Mouse (Mus musculus): ENCODE data around the gene Fam217a. TPM values are rescaled to one million over a fixed set of nuclear protein-coding genes. Genes with fewer than 3 reads are reported as not detected.
"Not testable (repeated sequence)": the region's sequence is repeated elsewhere in the genome, so short reads cannot be mapped to it uniquely, and the experiment has no call there.

Fam217a gene
- total and polyA plus RNA-seq, 2 experiments from 2014 or later = 0.33 to 1.6 TPM

- WGBS = 7% methylated on average over 14 of the region's 14 CpGs
- no peaks in the 10 kb centered on the region for H3K27me3 ChIP-seq (ENCODE audit: insufficient read depth, low read length)
- H3K4me1 ChIP-seq (ENCODE audit: insufficient read depth, low read length) = no peaks in the 10 kb centered on the region
- H3K4me2 ChIP-seq (ENCODE audit: low read depth, low read length, poor library complexity, severe bottlenecking) = peak overlapping the region; percentile 74
- H3K36me3 ChIP-seq (ENCODE audit: insufficient read depth, low read length) = no peaks in the 10 kb centered on the region
- peak overlapping the region; percentile 41 for H3K4me3 ChIP-seq (ENCODE audit: low read depth, low read length)
- ATAC-seq (ENCODE audit: low FRiP score) = no peak
- H3K9ac ChIP-seq (replicated peaks; ENCODE audit: low read length, poor library complexity, severe bottlenecking) = no peak overlapping the region
- H3K27ac ChIP-seq (ENCODE audit: low read depth, low read length) = no peak overlapping the region
- no peak for TF ChIP-seq CTCF (IDR thresholded peaks at IDR 0.05)
- DNase-seq (ENCODE audit: low spot score) = peak; percentile 3
- H3K9me3 ChIP-seq (ENCODE audit: low read length) = no peaks in the 10 kb centered on the region
These were observed 40.3 kb upstream of the Fam217a start for GRCm38 (mm10) chr13:34964419-34964818.

GRCm38 (mm10) chr13:34963511-34964397 lies 39.6 kb upstream of the Fam217a start, which contains the start of gene Eci3:
TSS of gene Eci3 (minus strand) at chr13:34963810.
- Histone ChIP-seq H3K9ac (replicated peaks; ENCODE audit: low read length, poor library complexity, severe bottlenecking) (no peak within 1 kb of the TSS), H3K4me1 (ENCODE audit: insufficient read depth, low read length) (no peaks in the 10 kb centered on the region), H3K4me2 (ENCODE audit: low read depth, low read length, poor library complexity, severe bottlenecking) (peak within 1 kb of the TSS; percentile 74), H3K9me3 (ENCODE audit: low read length) (no peaks in the 10 kb centered on the region), H3K36me3 (ENCODE audit: insufficient read depth, low read length) (no peaks in the 10 kb centered on the region), H3K4me3 (ENCODE audit: low read depth, low read length) (peak within 1 kb of the TSS; percentile 41), H3K27ac (ENCODE audit: low read depth, low read length) (no peak within 1 kb of the TSS), H3K27me3 (ENCODE audit: insufficient read depth, low read length) (no peaks in the 10 kb centered on the region)
- ATAC-seq (ENCODE audit: low FRiP score) (peak; percentile 60), DNase-seq (ENCODE audit: low spot score) (peak; percentile 9)
- 3% methylated on average over 32 of the region's 32 CpGs for WGBS
- no peak for TF ChIP-seq CTCF (IDR thresholded peaks at IDR 0.05)

- no peak for TF ChIP-seq CTCF (IDR thresholded peaks at IDR 0.05)
- ATAC-seq (ENCODE audit: low FRiP score) = no peak
- 93% methylated on average over 4 of the region's 4 CpGs for WGBS
These were observed 37.1 kb upstream of the Fam217a start for GRCm38 (mm10) chr13:34960996-34961770.

GRCm38 (mm10) chr13:34958158-34958557 lies 34.0 kb upstream of the Fam217a start:
- H3K4me3 ChIP-seq (ENCODE audit: low read depth, low read length); H3K9ac ChIP-seq (replicated peaks; ENCODE audit: low read length, poor library complexity, severe bottlenecking); H3K27ac ChIP-seq (ENCODE audit: low read depth, low read length); ATAC-seq (ENCODE audit: low FRiP score); H3K27me3 ChIP-seq (ENCODE audit: insufficient read depth, low read length); H3K36me3 ChIP-seq (ENCODE audit: insufficient read depth, low read length); H3K4me1 ChIP-seq (ENCODE audit: insufficient read depth, low read length); H3K4me2 ChIP-seq (ENCODE audit: low read depth, low read length, poor library complexity, severe bottlenecking); DNase-seq (ENCODE audit: low spot score); H3K9me3 ChIP-seq (ENCODE audit: low read length): not testable (repeated sequence)
- WGBS = 67% methylated on average over 3 of the region's 3 CpGs

More at GRCm38 (mm10) chr13:34960996-34961770, 37.1 kb upstream of the Fam217a start:
- Histone ChIP-seq H3K27me3 (ENCODE audit: insufficient read depth, low read length) (no peaks in the 10 kb centered on the region), H3K36me3 (ENCODE audit: insufficient read depth, low read length) (no peaks in the 10 kb centered on the region), H3K4me3 (ENCODE audit: low read depth, low read length) (no peak overlapping the region), H3K4me1 (ENCODE audit: insufficient read depth, low read length) (no peaks in the 10 kb centered on the region), H3K9me3 (ENCODE audit: low read length) (no peaks in the 10 kb centered on the region), H3K4me2 (ENCODE audit: low read depth, low read length, poor library complexity, severe bottlenecking) (no peak overlapping the region), H3K9ac (replicated peaks; ENCODE audit: low read length, poor library complexity, severe bottlenecking) (no peak overlapping the region), H3K27ac (ENCODE audit: low read depth, low read length) (no peak overlapping the region)
- no peak for DNase-seq (ENCODE audit: low spot score)

GRCm38 (mm10) chr13:34956901-34957300 lies 32.8 kb upstream of the Fam217a start:
- H3K4me3 ChIP-seq (ENCODE audit: low read depth, low read length) = no peak overlapping the region
- H3K27me3 ChIP-seq (ENCODE audit: insufficient read depth, low read length) = no peaks in the 10 kb centered on the region
- TF ChIP-seq CTCF (IDR thresholded peaks at IDR 0.05) = no peak
- no peaks in the 10 kb centered on the region for H3K36me3 ChIP-seq (ENCODE audit: insufficient read depth, low read length)
- H3K27ac ChIP-seq (ENCODE audit: low read depth, low read length) = no peak overlapping the region
- no peak overlapping the region for H3K9ac ChIP-seq (replicated peaks; ENCODE audit: low read length, poor library complexity, severe bottlenecking)
- no peak for DNase-seq (ENCODE audit: low spot score)
- 84% methylated on average over 4 of the region's 4 CpGs for WGBS
- H3K9me3 ChIP-seq (ENCODE audit: low read length) = no peaks in the 10 kb centered on the region
- no peak overlapping the region for H3K4me2 ChIP-seq (ENCODE audit: low read depth, low read length, poor library complexity, severe bottlenecking)
- no peaks in the 10 kb centered on the region for H3K4me1 ChIP-seq (ENCODE audit: insufficient read depth, low read length)
- no peak for ATAC-seq (ENCODE audit: low FRiP score)

GRCm38 (mm10) chr13:34951437-34951836 lies 27.3 kb upstream of the Fam217a start:
- H3K9me3 ChIP-seq (ENCODE audit: low read length); ATAC-seq (ENCODE audit: low FRiP score): not testable (repeated sequence)
- 93% methylated on average over 2 of the region's 2 CpGs for WGBS

More at GRCm38 (mm10) chr13:34951437-34951836, 27.3 kb upstream of the Fam217a start:
- DNase-seq (ENCODE audit: low spot score); H3K27ac ChIP-seq (ENCODE audit: low read depth, low read length); H3K4me2 ChIP-seq (ENCODE audit: low read depth, low read length, poor library complexity, severe bottlenecking); H3K9ac ChIP-seq (replicated peaks; ENCODE audit: low read length, poor library complexity, severe bottlenecking); H3K36me3 ChIP-seq (ENCODE audit: insufficient read depth, low read length); H3K27me3 ChIP-seq (ENCODE audit: insufficient read depth, low read length); H3K4me1 ChIP-seq (ENCODE audit: insufficient read depth, low read length); H3K4me3 ChIP-seq (ENCODE audit: low read depth, low read length): not testable (repeated sequence)
